Mouse (Mus musculus): ENCODE results near the gene Phc1. TPM values are rescaled to one million over a fixed set of nuclear protein-coding genes. Genes with fewer than 3 reads are reported as not detected.

Phc1 gene
- polyA plus RNA-seq, 3 experiments from 2014 or later: 6.3 to 7.6 (median 6.7) TPM

DNA sequence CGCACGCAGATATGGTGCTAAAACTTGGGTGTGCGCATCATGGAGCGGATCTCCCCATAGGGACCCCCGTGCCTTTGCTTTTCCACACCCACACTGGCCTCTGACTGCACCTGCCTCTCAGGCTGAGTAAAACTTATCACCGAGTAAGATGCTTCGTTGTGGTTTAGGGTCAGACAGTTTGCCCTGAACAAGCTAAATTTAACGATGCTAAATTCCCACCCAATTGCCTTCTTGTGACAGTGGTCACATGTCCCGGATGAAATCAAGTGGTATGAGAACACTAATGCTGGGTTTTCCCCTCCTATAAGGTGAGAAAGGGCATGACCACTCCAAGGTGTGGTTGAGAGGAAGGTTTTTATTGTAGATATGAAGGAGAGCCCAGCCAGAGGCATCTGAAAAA is 46.6 kb downstream of the Phc1 start:
- ATAC-seq: peak; percentile 29

DNA sequence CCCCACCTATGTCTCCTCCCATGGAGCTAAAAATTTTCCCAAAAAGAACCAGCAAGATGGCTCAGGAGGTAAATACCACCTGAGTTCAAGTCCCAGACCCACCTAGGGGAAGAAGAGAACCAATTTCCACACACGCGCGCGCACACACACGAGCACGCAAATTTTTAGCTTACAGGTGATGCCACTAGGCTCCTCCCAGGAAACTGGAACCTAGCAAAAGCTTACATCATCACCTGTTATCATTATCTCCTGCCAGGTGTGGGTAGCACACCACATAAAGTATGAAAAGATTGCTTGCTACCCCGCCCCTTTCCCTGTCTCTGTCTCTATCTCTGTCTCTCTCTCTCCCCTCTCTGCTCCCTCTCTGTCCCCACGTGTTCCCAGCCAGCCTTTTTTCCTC is 47.2 kb downstream of the Phc1 start:
- no peak for ATAC-seq

DNA sequence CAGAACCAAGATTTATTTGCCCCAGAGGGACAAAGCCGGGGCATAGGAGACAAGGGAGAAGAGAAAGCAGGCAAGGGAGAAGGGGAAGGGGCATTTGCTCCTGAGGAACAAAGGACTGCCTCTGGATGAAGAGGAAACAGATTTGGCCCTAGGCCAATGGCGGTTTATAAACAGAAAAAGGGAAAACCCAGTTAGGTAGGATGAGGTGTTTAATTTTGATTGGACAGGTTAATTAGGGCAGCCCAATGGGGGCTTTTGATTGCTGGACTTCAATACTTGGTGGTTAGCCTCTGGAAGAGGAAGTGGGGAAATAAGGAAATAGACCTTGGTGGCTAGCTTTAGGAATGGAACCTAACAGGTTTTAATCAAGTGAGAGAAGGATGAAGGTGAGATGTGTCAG is 48.2 kb downstream of the Phc1 start:
- ATAC-seq: peak; percentile 12

DNA sequence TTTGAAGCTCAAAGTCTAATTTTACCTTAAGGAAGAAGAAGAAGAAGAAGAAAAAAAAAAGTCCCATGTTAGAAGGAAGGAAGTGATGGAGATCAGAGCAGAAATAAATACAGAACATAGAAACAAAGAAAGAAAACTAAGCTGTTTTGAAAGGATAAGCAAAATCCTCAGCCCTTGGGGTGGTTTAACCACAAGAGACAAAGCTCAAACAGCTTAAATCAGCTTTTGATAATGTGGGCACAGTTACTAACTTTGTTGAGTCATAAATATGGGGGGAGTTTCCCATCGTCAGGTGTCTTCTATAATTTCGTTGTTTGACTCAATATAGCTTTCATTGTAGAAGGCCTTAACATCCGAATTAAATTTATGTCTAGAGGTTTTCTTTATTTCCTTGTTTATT is 48.6 kb downstream of the Phc1 start:
- peak; percentile 79 for ATAC-seq

DNA sequence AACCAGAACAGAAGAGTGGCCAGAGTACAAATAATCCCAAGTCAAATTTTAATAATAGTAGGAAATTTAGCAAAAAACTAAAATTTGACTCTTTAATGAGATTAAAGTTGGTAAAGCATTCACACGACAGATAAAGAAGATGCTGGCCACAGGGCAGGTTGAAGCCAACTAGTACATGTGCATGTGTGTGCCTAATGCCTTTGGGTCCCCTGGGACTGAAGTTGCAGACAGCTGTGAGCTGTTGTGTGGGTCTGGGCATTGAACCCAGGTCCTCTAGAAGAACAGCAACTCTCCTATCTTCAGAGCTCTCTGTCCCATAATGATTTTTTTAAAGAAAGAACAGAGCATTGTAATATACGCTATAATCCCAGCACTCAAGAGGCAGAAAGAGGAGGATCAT is 49.1 kb downstream of the Phc1 start:
- no peak for ATAC-seq

DNA sequence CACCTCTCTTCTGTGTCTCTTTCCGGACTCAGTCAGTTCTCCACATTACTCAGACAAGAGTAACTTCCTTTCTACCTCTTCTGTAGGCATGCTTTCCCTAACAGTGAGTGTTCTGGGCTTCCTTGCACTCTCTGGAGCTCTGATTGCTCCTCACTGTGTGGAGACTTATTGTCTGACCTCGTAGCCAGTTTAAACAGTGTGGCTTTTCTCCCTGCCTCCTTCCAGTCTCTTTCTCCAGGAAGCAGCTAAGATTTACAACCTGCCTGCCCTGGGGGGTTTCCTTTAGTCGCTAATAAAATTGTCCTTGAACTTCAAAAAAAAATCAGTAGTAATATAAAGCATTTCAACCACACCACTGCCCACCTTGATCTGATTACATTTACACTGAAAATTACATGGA is 50.1 kb downstream of the Phc1 start:
- ATAC-seq: no peak

DNA sequence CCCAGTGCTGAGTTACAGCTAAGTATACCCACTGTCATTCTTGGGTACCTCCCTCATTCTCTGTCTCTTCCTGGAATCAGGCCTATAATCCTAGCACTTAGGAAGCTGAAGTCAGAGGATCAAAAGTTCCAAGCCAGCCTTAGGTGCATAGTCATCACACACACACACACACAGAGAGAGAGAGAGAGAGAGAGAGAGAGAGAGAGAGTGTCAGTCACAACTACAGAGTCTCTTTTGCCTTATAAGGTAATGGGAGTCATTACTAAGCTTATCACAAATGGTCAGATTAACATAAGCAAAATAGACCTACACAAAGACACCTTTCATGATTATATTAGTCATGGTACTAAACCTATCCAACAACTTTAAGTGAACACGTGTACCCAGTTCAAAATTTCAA is 51.0 kb downstream of the Phc1 start:
- no peak for ATAC-seq

DNA sequence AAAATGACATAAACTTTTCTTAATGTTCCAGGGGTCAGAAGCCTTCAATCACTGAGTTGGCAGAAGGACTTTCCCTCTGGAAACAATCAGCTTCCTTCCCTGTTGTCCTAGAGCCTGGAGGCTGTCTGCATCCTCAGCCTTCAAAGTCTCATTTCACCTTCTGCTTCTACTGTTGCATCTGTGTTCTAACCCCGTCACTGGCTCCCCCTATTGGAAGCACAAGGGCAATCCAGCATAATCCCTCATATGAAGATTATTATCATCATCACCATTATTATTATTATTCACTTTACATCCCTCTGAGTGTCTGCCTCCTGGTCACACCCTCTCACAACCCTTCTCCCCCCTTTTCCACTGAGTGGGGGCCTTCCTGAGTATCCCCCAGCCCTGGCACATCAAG is 52.1 kb downstream of the Phc1 start:
- no peak for ATAC-seq

DNA sequence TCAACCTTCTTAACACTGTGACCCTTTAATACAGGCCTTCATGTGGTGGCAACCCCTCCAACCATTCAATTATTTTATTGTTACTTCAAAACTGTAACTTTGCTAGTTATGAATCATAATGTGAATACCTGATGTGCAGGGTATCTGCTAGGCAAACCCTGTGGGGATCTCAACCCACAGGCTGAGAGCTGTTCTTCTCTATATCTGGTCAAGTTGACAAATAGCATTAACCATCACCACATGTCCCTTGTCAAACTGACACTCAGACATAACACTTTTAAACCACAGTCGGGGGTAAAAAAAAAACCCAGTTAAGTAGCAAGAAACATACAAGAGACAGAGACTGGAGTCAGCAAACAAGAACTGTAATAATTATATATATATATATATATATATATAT is 55.5 kb downstream of the Phc1 start:
- ATAC-seq: no peak

DNA sequence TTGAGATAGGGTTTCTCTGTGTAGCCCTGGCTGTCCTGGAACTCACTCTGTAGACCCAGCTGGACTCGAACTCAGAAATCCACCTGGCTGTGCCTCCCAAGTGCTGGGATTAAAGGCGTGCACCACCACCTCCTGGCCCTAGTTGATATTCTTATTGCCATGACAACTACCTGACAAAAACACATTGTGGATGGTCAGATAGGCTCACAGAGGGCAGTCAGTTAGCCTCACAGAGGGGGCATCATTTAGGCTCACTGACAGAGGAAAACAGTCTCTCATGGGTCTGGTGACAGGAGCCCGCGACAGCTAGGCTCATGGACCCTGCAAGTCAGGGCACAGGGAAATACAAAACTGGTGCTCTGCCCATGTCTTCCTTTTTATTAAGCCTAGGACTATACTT is 56.1 kb downstream of the Phc1 start:
- no peak for ATAC-seq

DNA sequence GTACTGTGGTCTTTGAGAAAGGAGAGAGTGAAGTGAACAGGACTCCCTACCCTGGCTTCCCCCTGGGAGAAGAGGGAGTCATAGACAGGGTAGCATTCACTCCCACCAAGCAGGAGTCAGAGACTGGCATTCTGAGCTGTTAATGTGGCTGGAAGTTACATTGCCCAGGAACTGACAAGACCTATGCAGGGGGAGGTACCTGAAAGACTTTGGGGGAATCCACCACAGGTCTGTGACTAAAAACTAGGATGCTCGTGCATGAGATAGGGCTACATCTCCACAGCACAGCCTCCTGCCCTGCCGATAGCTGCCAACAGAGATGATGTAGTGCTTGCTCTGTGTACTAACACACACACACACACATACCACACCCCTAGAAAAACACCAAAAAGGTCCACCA is 56.9 kb downstream of the Phc1 start:
- ATAC-seq: no peak

DNA sequence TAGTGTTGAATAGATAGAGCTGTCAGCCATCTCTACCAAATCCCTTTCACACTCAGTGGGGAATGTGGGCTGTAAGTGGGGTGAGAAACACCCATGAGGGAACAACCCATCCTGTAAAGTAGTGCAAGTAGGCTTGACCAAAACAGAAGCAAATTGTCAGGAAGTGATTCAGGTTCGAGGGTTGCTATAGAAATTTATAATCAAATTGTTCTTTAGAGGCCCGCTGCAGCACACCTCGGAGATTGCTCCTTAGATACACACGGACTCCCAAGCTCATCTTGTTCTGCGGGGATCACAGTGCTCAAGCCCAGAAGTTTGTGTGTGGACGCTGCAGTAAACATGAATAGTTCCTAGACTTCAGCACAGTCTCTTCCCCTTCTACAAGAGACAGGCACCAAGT is 57.6 kb downstream of the Phc1 start, which contains the start of gene Klrg1:
Gene Klrg1, minus strand, starts transcription at position 101 of the 400 bp plus-strand sequence.
- no peak for ATAC-seq

DNA sequence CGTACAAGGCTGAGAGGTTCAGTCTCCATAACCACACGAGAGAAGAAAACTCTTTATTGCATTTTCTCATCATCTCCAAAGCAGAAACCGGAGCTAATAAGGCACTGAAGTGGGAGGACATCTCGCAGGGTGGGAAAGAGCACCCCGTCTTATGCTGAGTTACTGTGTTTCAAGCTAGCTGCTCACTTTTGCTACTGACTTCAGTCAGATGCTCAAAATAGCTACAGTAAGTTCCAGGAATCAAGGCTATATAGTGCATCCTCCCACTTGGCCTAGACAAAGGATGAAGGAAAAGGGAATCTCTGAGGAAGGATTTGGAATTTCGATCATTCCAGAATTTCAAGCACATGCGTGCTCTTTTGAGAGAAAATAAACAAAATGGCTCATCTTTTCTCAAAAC is 63.8 kb downstream of the Phc1 start:
- ATAC-seq: no peak

DNA sequence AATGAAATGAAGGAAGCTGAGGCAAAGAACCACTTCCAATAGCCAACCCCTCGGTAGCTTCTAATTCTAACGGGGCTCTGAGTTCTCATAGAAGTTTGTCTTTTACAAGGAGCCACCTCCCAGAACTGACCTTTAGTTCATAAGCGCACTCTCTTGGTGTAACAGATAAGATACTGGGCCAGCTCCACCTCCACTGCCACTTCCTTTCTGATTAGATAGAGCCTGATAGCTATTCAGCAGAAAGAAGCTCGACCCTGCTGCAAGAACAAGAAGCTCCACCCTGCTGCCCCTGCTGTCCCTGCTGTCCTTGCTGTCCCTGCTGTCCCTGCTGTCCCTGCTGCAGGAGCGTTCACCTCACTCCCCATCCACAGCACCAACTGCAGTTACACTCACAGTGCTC is 65.8 kb downstream of the Phc1 start:
- ATAC-seq: no peak

DNA sequence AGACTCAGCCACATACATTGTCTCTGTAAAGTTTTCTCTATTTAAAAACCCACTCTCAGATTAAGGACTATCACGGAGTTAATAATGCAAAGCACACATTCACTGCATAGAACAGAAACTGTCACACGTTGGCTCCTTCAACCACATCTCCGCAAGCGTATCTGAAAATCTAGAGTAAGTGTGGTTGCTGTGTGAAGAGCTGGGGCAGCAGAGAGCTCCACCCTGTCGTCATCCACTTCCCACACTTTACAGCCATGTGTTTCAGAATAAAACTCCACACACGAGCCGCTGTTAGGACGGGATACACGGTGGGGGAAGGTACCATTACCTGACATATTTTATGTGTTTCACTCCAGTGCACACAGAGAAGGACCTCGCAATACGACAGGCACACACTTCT is 70.2 kb downstream of the Phc1 start:
- peak; percentile 49 for ATAC-seq

DNA sequence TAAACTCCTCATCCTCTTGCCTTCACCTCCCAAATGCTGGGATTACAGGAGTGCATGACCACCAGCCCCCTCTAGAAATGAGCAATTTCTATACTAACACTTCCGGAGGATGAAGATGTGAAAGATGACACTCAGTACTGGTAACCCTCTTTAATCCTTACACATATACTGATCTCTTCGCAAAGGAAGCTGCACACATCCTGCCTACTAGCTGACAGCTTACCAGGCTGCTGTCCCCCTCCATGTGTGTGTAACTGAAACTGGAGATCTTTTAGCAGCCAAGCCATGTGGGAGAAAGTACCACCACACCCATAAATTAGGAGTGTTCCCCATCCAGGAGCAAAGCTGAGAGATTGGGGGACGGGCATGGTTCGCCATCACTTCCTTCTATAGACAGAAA is 71.2 kb downstream of the Phc1 start:
- peak; percentile 75 for ATAC-seq

DNA sequence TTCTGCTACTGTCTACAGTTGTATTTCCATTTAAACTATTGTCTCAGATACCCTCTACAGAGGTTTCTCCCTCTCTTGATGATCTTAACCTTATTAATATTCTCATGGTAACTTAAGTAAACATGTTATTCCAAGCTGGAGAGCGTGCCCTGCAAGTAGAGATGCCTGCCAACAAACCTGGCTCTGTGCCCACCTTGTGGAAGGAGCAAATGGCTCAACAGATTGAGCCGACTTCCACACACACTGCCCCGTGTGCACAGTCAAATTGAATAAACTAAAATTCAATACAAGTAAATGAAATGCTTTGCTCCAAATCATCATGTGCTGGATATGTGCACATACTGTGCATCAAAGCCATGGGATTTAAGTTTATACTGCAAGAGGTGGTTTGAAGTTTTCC is 71.8 kb downstream of the Phc1 start:
- no peak for ATAC-seq

Other genes starting within 250 kb of the Phc1 start
- gene Klrg1, start 57.7 kb downstream of the Phc1 start, polyA plus RNA-seq (2017; shearing (Covaris generic)): 10 to 100 TPM; 31.8 to 88.8 (median 33.5) TPM
- gene M6pr, start 31.8 kb downstream of the Phc1 start, polyA plus RNA-seq (2017; shearing (Covaris generic)): 100 to 1,000 TPM; 251 to 357 (median 252) TPM
- gene Rimklb, start 158.2 kb upstream of the Phc1 start, polyA plus RNA-seq (2017; shearing (Covaris generic)): under 1 TPM in 1 of 3 experiments, not detected in 2; 0.09 TPM
- gene Mfap5, start 165.3 kb upstream of the Phc1 start, polyA plus RNA-seq (2017; shearing (Covaris generic)): not detected
- 1 to 10 TPM in 2 of 3 experiments, under 1 TPM in 1; 0.39 to 3.3 (median 1.2) TPM for gene Aicda, start 213.2 kb upstream of the Phc1 start, polyA plus RNA-seq (2017; shearing (Covaris generic))

All from inflammation-experienced regulatory T-cells, adult 6 months (primary cell).